In genomic region chr6:135202668-135203067, GRCm38 (mm10) we compare ENCODE assay signal across 28 mouse cellular contexts. TPM values are rescaled to one million over a fixed set of nuclear protein-coding genes. Genes with fewer than 3 reads are reported as not detected.
DNase-seq lines count a peak whose midpoint lies in the region; ATAC-seq and TF ChIP-seq lines count a peak whose summit lies in the region.
"Had no signal": no experiment of that assay in that cellular context is flagged by ENCODE, and none has a peak within 500 bp of the region (broad histone marks: within the 10 kb centered on the region; RNA-seq: fewer than 3 reads in every experiment).

No protein-coding gene starts in this region.

- no peaks in the 10 kb centered on the region for H3K9me3 ChIP-seq in forebrain, postnatal 0 days (ENCODE audit: low read length)
- no peaks in the 10 kb centered on the region for H3K9me3 ChIP-seq in forebrain, embryonic 14.5 days (replicated peaks; ENCODE audit: control insufficient read depth, low read length)
- no peaks in the 10 kb centered on the region for H3K9me3 ChIP-seq in liver, embryonic 11.5 days (ENCODE audit: control insufficient read depth, low read length)
- H3K9me3 ChIP-seq in liver, embryonic 14.5 days (ENCODE audit: control insufficient read depth, low read length), result no peaks in the 10 kb centered on the region
- H3K9me3 ChIP-seq: forebrain, embryonic 13.5 days; limb, embryonic 12.5 days; neural tube, embryonic 12.5 days had no signal

- TF ChIP-seq EP300 in liver, embryonic 14.5 days (IDR thresholded peaks at IDR 0.05; ENCODE audit: low read depth), result no peak

- WGBS in forebrain, postnatal 0 days, result 93% methylated on average over 6 of the region's 6 CpGs
- 93% methylated on average over 6 of the region's 6 CpGs for WGBS in forebrain, embryonic 14.5 days
- 96% methylated on average over 6 of the region's 6 CpGs for WGBS in liver, adult 2 months
- WGBS in liver, embryonic 11.5 days, result 86% methylated on average over 6 of the region's 6 CpGs
- 86% methylated on average over 6 of the region's 6 CpGs for WGBS in liver, embryonic 14.5 days (ENCODE audit: insufficient replicate concordance)

- H3K27me3 ChIP-seq in forebrain, postnatal 0 days (ENCODE audit: insufficient read depth, low read length), result no peaks in the 10 kb centered on the region
- H3K27me3 ChIP-seq in forebrain, embryonic 14.5 days (replicated peaks; ENCODE audit: control insufficient read depth, insufficient read depth, low read length), result no peaks in the 10 kb centered on the region
- H3K27me3 ChIP-seq in liver, adult 2 months (ENCODE audit: control insufficient read depth, insufficient read depth, low read length), result no peaks in the 10 kb centered on the region
- H3K27me3 ChIP-seq in liver, embryonic 11.5 days (replicated peaks; ENCODE audit: control insufficient read depth, insufficient read depth, low read length), result no peaks in the 10 kb centered on the region
- H3K27me3 ChIP-seq in liver, embryonic 14.5 days (ENCODE audit: control insufficient read depth, insufficient read depth, low read length), result no peaks in the 10 kb centered on the region
- H3K27me3 ChIP-seq: CH12.LX; forebrain, embryonic 13.5 days; limb, embryonic 12.5 days; neural tube, embryonic 12.5 days had no signal

- H3K9ac ChIP-seq in forebrain, postnatal 0 days, result no peak overlapping the region
- H3K9ac ChIP-seq in forebrain, embryonic 14.5 days (ENCODE audit: low read length), result no peak overlapping the region
- H3K9ac ChIP-seq in liver, adult 2 months (ENCODE audit: low read depth, low read length), result no peak overlapping the region
- H3K9ac ChIP-seq in liver, embryonic 11.5 days (ENCODE audit: low read depth, low read length), result no peak overlapping the region
- no peak overlapping the region for H3K9ac ChIP-seq in liver, embryonic 14.5 days (replicated peaks)
- H3K9ac ChIP-seq: forebrain, embryonic 13.5 days; limb, embryonic 12.5 days; lung, embryonic 14.5 days; neural tube, embryonic 12.5 days had no signal

- peaks cover 17% of the 10 kb centered on the region; the same call in 1 of the 2 replicates for H3K79me2 ChIP-seq in liver, adult 2 months (ENCODE audit: control insufficient read depth, insufficient read depth, low read length)

- peaks cover 13% of the 10 kb centered on the region for H3K4me1 ChIP-seq in forebrain, postnatal 0 days (ENCODE audit: insufficient read depth)
- H3K4me1 ChIP-seq in forebrain, embryonic 14.5 days (ENCODE audit: control insufficient read depth, insufficient read depth, low read length), result peaks cover 14% of the 10 kb centered on the region
- H3K4me1 ChIP-seq in liver, adult 2 months (ENCODE audit: control insufficient read depth, insufficient read depth, low read length), result peaks cover 15% of the 10 kb centered on the region
- H3K4me1 ChIP-seq in liver, embryonic 11.5 days (replicated peaks; ENCODE audit: control insufficient read depth, insufficient read depth, low read length), result peaks cover 28% of the 10 kb centered on the region
- H3K4me1 ChIP-seq in liver, embryonic 14.5 days (replicated peaks; ENCODE audit: control insufficient read depth in 2 of 2, insufficient read depth in 2 of 2, low read length in 1 of 2), result peaks cover 37 to 43% of the 10 kb centered on the region in 2 experiments

- H3K4me2 ChIP-seq in forebrain, postnatal 0 days (ENCODE audit: low read depth), result no peak overlapping the region
- no peak overlapping the region for H3K4me2 ChIP-seq in forebrain, embryonic 14.5 days (ENCODE audit: low read length)
- H3K4me2 ChIP-seq in liver, embryonic 11.5 days, result no peak overlapping the region
- no peak overlapping the region for H3K4me2 ChIP-seq in liver, embryonic 14.5 days (ENCODE audit: low read depth)
- H3K4me2 ChIP-seq: forebrain, embryonic 13.5 days; limb, embryonic 12.5 days; lung, embryonic 14.5 days; neural tube, embryonic 12.5 days had no signal

- no peak overlapping the region for H3K27ac ChIP-seq in forebrain, postnatal 0 days (ENCODE audit: low read depth, low read length)
- no peak overlapping the region for H3K27ac ChIP-seq in forebrain, embryonic 14.5 days (ENCODE audit: low read depth, low read length)
- H3K27ac ChIP-seq in liver, adult 2 months (replicated peaks; ENCODE audit: insufficient read depth, low read depth, low read length), result no peak overlapping the region
- H3K27ac ChIP-seq in liver, embryonic 11.5 days (ENCODE audit: low read depth, low read length), result no peak overlapping the region
- H3K27ac ChIP-seq in liver, embryonic 14.5 days, result no peak overlapping the region
- H3K27ac ChIP-seq: forebrain, embryonic 13.5 days; limb, embryonic 12.5 days; neural tube, embryonic 12.5 days had no signal

- TF ChIP-seq CTCF in forebrain, postnatal 0 days (IDR thresholded peaks at IDR 0.05; ENCODE audit: low read depth), result peak; percentile 17; the same call in 1 of the 2 replicates
- 0 out of 2 replicates have a peak, but pooled peaks have one; percentile 7 for TF ChIP-seq CTCF in liver, adult 2 months (IDR thresholded peaks at IDR 0.05; ENCODE audit: low read depth, low read length)
- peak; percentile 59 for TF ChIP-seq CTCF in liver, embryonic 14.5 days (IDR thresholded peaks at IDR 0.05; ENCODE audit: low read depth)

- TF ChIP-seq POLR2A in liver, adult 2 months (IDR thresholded peaks at IDR 0.05; ENCODE audit: extremely low read depth, insufficient read depth, low read length), result no peak

- no peaks in the 10 kb centered on the region for H3K36me3 ChIP-seq in forebrain, postnatal 0 days (ENCODE audit: insufficient read depth)
- no peaks in the 10 kb centered on the region for H3K36me3 ChIP-seq in forebrain, embryonic 14.5 days (ENCODE audit: control insufficient read depth, insufficient read depth, low read length)
- no peaks in the 10 kb centered on the region for H3K36me3 ChIP-seq in liver, adult 2 months (ENCODE audit: control insufficient read depth, insufficient read depth, low read length)
- H3K36me3 ChIP-seq in liver, embryonic 11.5 days (ENCODE audit: control insufficient read depth, insufficient read depth, low read length), result no peaks in the 10 kb centered on the region
- 0 out of 2 replicates have a peak, but pooled peaks cover 1% of the 10 kb centered on the region for H3K36me3 ChIP-seq in liver, embryonic 14.5 days (replicated peaks; ENCODE audit: control insufficient read depth, insufficient read depth, low read depth)
- H3K36me3 ChIP-seq: limb, embryonic 12.5 days; neural tube, embryonic 12.5 days had no signal

- ATAC-seq in forebrain, postnatal 0 days, result no peak
- no peak for ATAC-seq in forebrain, embryonic 14.5 days
- ATAC-seq in liver, embryonic 11.5 days (replicated peaks; ENCODE audit: low FRiP score), result no peak
- no peak for ATAC-seq in liver, embryonic 14.5 days (ENCODE audit: insufficient read depth)
- no peak for ATAC-seq in erythroblast, adult 5-6 weeks (replicated peaks; ENCODE audit: low FRiP score, poor library complexity, severe bottlenecking)
- ATAC-seq: activated CD4-positive, CD25-positive, alpha-beta regulatory T cell, adult 4 months; forebrain, embryonic 13.5 days; hindbrain, embryonic 16.5 days had no signal

- no peak for DNase-seq in forebrain, postnatal 0 days
- no peak for DNase-seq in forebrain, embryonic 14.5 days (ENCODE audit: low spot score)
- DNase-seq in liver, adult 2 months (ENCODE audit: extremely low read depth, low read depth, low spot score), result no peak
- DNase-seq in liver, embryonic 11.5 days (ENCODE audit: low spot score), result no peak
- peak; percentile 47 for DNase-seq in ES-CJ7 (ENCODE audit: low read depth, low spot score)
- DNase-seq in liver, embryonic 14.5 days (ENCODE audit: low read depth in 3 of 3, low spot score in 3 of 3), result no peak
- no peak for DNase-seq in urinary bladder, postnatal 14 days (ENCODE audit: low spot score)
- DNase-seq: adrenal gland, postnatal 10 days; cerebellum, adult 11 months; cerebellum, postnatal 25 days; gastrocnemius, postnatal 14 days; heart, adult 18-20 months; heart, postnatal 4 days; kidney, adult 18-20 months; kidney, postnatal 10 days; layer of hippocampus, adult 9-11 months; lung, embryonic 14.5 days; lung, postnatal 36 days; right cerebral cortex, postnatal 14 days; spleen, adult 18-20 months had no signal

- no peak overlapping the region for H3K4me3 ChIP-seq in forebrain, postnatal 0 days (ENCODE audit: low read depth, low read length)
- no peak overlapping the region for H3K4me3 ChIP-seq in forebrain, embryonic 14.5 days (ENCODE audit: low read depth, low read length)
- no peak overlapping the region for H3K4me3 ChIP-seq in liver, adult 2 months (ENCODE audit: insufficient read depth, low read depth, low read length)
- H3K4me3 ChIP-seq in liver, embryonic 11.5 days (ENCODE audit: low read depth, low read length), result no peak overlapping the region
- H3K4me3 ChIP-seq in liver, embryonic 14.5 days (ENCODE audit: insufficient read depth in 1 of 2, low read depth in 2 of 2, low read length in 2 of 2), result no peak overlapping the region
- H3K4me3 ChIP-seq: forebrain, embryonic 13.5 days; limb, embryonic 12.5 days; neural tube, embryonic 12.5 days had no signal

RNA-seq across cellular contexts. Expression of gene Hebp1, which starts 4.8 kb away (rescaled TPM):
- total RNA-seq in forebrain, postnatal 0 days (2014; rRNA removed), result 10.2 and 11.1 TPM in 2 replicates
- 6.7 and 8.5 TPM in 2 replicates for polyA plus RNA-seq in forebrain, postnatal 0 days (2015; fragmentation: Nextera tagmentation; extraction: Ambion mirVana)
- 4.6 and 6.8 TPM in 2 replicates for polyA plus RNA-seq in forebrain, embryonic 14.5 days (2014; fragmentation: Nextera tagmentation; extraction: Ambion mirVana)
- 282 and 334 TPM in 2 replicates for total RNA-seq in liver, adult 2 months (2014; rRNA removed)
- polyA plus RNA-seq in liver, adult 2 months (2012; rRNA removed), result 290 and 317 TPM in 2 replicates
- 56.8 and 59.1 TPM in 2 replicates for polyA plus RNA-seq in liver, embryonic 11.5 days (2014; fragmentation: Nextera tagmentation; extraction: Ambion mirVana)
- 127 and 198 TPM in 2 replicates for polyA plus RNA-seq in liver, embryonic 14.5 days (2012; rRNA removed)
- polyA plus RNA-seq in liver, embryonic 14.5 days (2014; fragmentation: Nextera tagmentation; extraction: Ambion mirVana), result 60.1 and 70.2 TPM in 2 replicates
- total RNA-seq in erythroblast, adult 5-6 weeks (2015; ENCODE audit: low replicate concordance), result 72.1 and 87.8 TPM in 2 replicates
- total RNA-seq in erythroblast, adult 5-6 weeks (2017; ENCODE audit: low replicate concordance), result 143 and 274 TPM in 2 replicates
- total RNA-seq: CH12.LX had no signal

RNA-seq across cellular contexts. Expression of gene Fam234b, which starts 4.9 kb away (rescaled TPM):
- total RNA-seq in forebrain, postnatal 0 days (2014; rRNA removed), result 59.8 and 81.3 TPM in 2 replicates
- 88.3 and 118 TPM in 2 replicates for polyA plus RNA-seq in forebrain, postnatal 0 days (2015; fragmentation: Nextera tagmentation; extraction: Ambion mirVana)
- 75.5 and 95.1 TPM in 2 replicates for polyA plus RNA-seq in forebrain, embryonic 14.5 days (2014; fragmentation: Nextera tagmentation; extraction: Ambion mirVana)
- 14.8 and 15.3 TPM in 2 replicates for total RNA-seq in liver, adult 2 months (2014; rRNA removed)
- 14.8 and 15.1 TPM in 2 replicates for polyA plus RNA-seq in liver, adult 2 months (2012; rRNA removed)
- polyA plus RNA-seq in liver, embryonic 11.5 days (2014; fragmentation: Nextera tagmentation; extraction: Ambion mirVana), result 34.2 and 37.9 TPM in 2 replicates
- 18.7 and 19.1 TPM in 2 replicates for polyA plus RNA-seq in liver, embryonic 14.5 days (2012; rRNA removed)
- polyA plus RNA-seq in liver, embryonic 14.5 days (2014; fragmentation: Nextera tagmentation; extraction: Ambion mirVana), result 27.8 and 34.9 TPM in 2 replicates
- total RNA-seq in erythroblast, adult 5-6 weeks (2015; ENCODE audit: low replicate concordance), result 96.6 and 108 TPM in 2 replicates
- total RNA-seq in erythroblast, adult 5-6 weeks (2017; ENCODE audit: low replicate concordance), result 155 and 168 TPM in 2 replicates

RNA-seq across cellular contexts. Expression of gene Gsg1, which starts 51.5 kb away (rescaled TPM):
- 0.19 and 0.31 TPM in 2 replicates for total RNA-seq in forebrain, postnatal 0 days (2014; rRNA removed)
- polyA plus RNA-seq in forebrain, postnatal 0 days (2015; fragmentation: Nextera tagmentation; extraction: Ambion mirVana), result 0.34 and 0.46 TPM in 2 replicates
- 0.31 and 0.55 TPM in 2 replicates for polyA plus RNA-seq in forebrain, embryonic 14.5 days (2014; fragmentation: Nextera tagmentation; extraction: Ambion mirVana)
- 0.13 TPM in 1 of 2 replicates, not detected in the other for total RNA-seq in liver, adult 2 months (2014; rRNA removed)
- polyA plus RNA-seq in liver, adult 2 months (2012; rRNA removed), result 0.16 and 0.29 TPM in 2 replicates
- polyA plus RNA-seq in liver, embryonic 11.5 days (2014; fragmentation: Nextera tagmentation; extraction: Ambion mirVana), result 0.51 and 1.1 TPM in 2 replicates
- 0.08 and 0.13 TPM in 2 replicates for polyA plus RNA-seq in liver, embryonic 14.5 days (2012; rRNA removed)
- polyA plus RNA-seq in liver, embryonic 14.5 days (2014; fragmentation: Nextera tagmentation; extraction: Ambion mirVana), result not detected in 2 replicates
- total RNA-seq in erythroblast, adult 5-6 weeks (2015; ENCODE audit: low replicate concordance), result not detected in 2 replicates
- total RNA-seq in erythroblast, adult 5-6 weeks (2017; ENCODE audit: low replicate concordance), result not detected in 2 replicates
- total RNA-seq: adrenal gland, postnatal 10 days; CH12.LX; left cerebral cortex, postnatal 10 days had no signal
- polyA plus RNA-seq: activated CD4-positive, CD25-positive, alpha-beta regulatory T cell, adult 4 months had no signal

Comparison
In these comparisons a context has a peak if more than half of its experiments do, and no peak if none do; other contexts are left out.
1. CTCF ChIP-seq: peak in every context shown above with its lines; median percentile 59 in liver, embryonic 14.5 days; 17 in forebrain, postnatal 0 days; 7 in liver, adult 2 months.